Mouse (Mus musculus): ENCODE results near the gene Actg2. TPM values are rescaled to one million over a fixed set of nuclear protein-coding genes. Genes with fewer than 3 reads are reported as not detected.

The Actg2 gene
- total and polyA plus RNA-seq, 2 experiments from 2014 or later = 1.6 to 2.0 TPM

DNA sequence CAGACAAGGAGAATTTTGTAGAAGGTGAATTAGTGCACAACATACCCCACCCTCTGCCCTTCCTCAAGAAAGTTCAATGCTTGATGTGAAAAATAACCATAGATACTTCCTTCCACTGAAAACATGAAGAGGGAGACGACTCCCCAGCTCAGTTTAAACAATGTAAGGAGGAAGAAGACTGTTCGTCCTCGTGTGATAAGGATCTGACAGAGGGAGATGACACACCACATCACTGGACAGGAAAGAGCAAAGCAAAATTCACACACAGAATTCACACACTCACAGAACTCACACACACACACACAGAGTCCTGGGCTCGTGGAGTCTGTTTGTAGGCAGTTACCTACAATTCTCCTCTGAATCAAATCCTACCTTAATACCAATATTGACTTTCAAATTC is 45.4 kb downstream of the Actg2 start:
- Histone ChIP-seq H3K36me3 (ENCODE audit: insufficient read depth, low read length) (peaks cover 44% of the 10 kb centered on the region), H3K27me3 (ENCODE audit: insufficient read depth, low read length) (no peaks in the 10 kb centered on the region), H3K4me3 (ENCODE audit: low read depth, low read length) (no peak overlapping the region), H3K9me3 (ENCODE audit: low read length) (no peaks in the 10 kb centered on the region), H3K4me1 (ENCODE audit: insufficient read depth, low read length) (no peaks in the 10 kb centered on the region), H3K27ac (ENCODE audit: low read depth, low read length) (no peak overlapping the region), H3K4me2 (ENCODE audit: low read depth, low read length, poor library complexity, severe bottlenecking) (no peak overlapping the region), H3K9ac (replicated peaks; ENCODE audit: low read length, poor library complexity, severe bottlenecking) (no peak overlapping the region)
- no peak for TF ChIP-seq CTCF (IDR thresholded peaks at IDR 0.05)
- 87% methylated on average over 4 of the region's 4 CpGs for WGBS
- DNase-seq (ENCODE audit: low spot score) (no peak), ATAC-seq (ENCODE audit: low FRiP score) (no peak)

DNA sequence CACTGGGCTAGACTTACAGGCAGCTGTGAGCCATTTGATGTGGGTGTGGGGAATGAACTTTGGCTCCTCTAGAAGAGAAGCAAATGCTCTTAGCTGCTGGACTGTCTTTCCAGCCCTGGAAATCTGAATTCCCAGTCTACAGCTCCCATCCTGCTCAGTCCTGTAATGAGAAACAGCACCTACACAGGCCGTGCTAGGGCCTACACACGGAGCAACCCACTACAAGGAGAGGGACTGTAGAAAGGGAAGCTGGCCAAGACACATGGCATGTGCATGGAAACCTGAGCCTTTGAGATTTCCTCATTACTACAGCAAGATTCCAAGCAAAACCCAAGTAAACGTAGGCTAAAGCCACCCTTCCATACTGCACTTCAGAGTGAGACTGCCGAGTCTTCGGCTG is 47.9 kb downstream of the Actg2 start:
- TF ChIP-seq CTCF (IDR thresholded peaks at IDR 0.05) = no peak
- H3K36me3 ChIP-seq (ENCODE audit: insufficient read depth, low read length) = peaks cover 48% of the 10 kb centered on the region
- ATAC-seq (ENCODE audit: low FRiP score) (no peak), DNase-seq (ENCODE audit: low spot score) (no peak)
- 88% methylated on average over 5 of the region's 5 CpGs for WGBS
- no peak overlapping the region for H3K4me3 ChIP-seq (ENCODE audit: low read depth, low read length)
- no peaks in the 10 kb centered on the region for H3K4me1 ChIP-seq (ENCODE audit: insufficient read depth, low read length)
- H3K4me2 ChIP-seq (ENCODE audit: low read depth, low read length, poor library complexity, severe bottlenecking) = no peak overlapping the region
- no peaks in the 10 kb centered on the region for H3K9me3 ChIP-seq (ENCODE audit: low read length)
- no peaks in the 10 kb centered on the region for H3K27me3 ChIP-seq (ENCODE audit: insufficient read depth, low read length)
- H3K9ac ChIP-seq (replicated peaks; ENCODE audit: low read length, poor library complexity, severe bottlenecking) = no peak overlapping the region
- no peak overlapping the region for H3K27ac ChIP-seq (ENCODE audit: low read depth, low read length)

DNA sequence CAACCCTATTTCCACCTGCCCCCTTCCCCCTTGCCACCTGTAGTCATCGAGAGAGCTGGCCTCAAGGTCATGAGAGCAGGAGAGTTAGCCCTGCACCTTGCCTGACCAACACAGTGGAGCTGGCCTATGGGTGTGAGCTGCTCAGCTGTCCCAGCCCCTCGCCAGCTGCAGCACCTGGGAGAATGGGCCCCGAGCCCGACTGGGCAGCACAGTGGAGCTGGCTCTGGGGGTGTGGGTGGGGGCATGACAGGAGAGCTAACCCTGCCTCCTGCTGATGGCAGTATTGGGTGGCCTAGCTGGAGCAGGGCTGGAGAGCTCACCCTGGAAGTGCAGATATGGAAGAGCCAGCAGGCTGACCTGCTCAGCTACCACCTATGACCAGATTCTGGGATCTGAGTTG is 48.8 kb downstream of the Actg2 start:
- no peaks in the 10 kb centered on the region for H3K27me3 ChIP-seq (ENCODE audit: insufficient read depth, low read length)

DNA sequence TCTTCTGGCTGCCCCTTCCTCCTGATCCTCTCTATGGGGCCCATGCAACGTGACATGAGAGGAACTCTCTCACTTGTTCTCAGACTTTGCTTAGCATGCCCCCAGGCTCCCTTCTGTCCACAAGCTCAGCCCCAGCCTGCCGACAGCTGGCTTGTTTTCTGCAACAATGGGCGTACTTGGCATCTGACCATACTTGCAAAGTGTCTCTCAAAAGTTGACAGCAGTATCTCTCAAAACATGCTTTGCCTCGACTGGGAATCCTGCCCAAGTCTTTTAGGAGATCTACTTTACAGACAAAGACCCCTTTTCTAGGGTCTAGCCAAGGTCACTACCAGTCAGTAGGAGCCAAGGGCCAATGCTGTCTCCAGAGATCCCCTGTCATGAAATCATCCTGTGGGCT is 50.2 kb downstream of the Actg2 start:
- H3K4me2 ChIP-seq (ENCODE audit: low read depth, low read length, poor library complexity, severe bottlenecking) = no peak overlapping the region
- no peaks in the 10 kb centered on the region for H3K9me3 ChIP-seq (ENCODE audit: low read length)
- TF ChIP-seq CTCF (IDR thresholded peaks at IDR 0.05) = no peak
- DNase-seq (ENCODE audit: low spot score) = peak; percentile 64
- ATAC-seq (ENCODE audit: low FRiP score) = no peak
- no peak overlapping the region for H3K9ac ChIP-seq (replicated peaks; ENCODE audit: low read length, poor library complexity, severe bottlenecking)
- no peaks in the 10 kb centered on the region for H3K4me1 ChIP-seq (ENCODE audit: insufficient read depth, low read length)
- peaks cover 53% of the 10 kb centered on the region for H3K36me3 ChIP-seq (ENCODE audit: insufficient read depth, low read length)
- no peaks in the 10 kb centered on the region for H3K27me3 ChIP-seq (ENCODE audit: insufficient read depth, low read length)
- 59% methylated on average over 4 of the region's 4 CpGs for WGBS
- H3K27ac ChIP-seq (ENCODE audit: low read depth, low read length) = no peak overlapping the region
- H3K4me3 ChIP-seq (ENCODE audit: low read depth, low read length) = no peak overlapping the region

More for the DNA sequence above, 48.8 kb downstream of the Actg2 start:
- 80% methylated on average over 4 of the region's 4 CpGs for WGBS
- no peak for TF ChIP-seq CTCF (IDR thresholded peaks at IDR 0.05)
- no peak overlapping the region for H3K27ac ChIP-seq (ENCODE audit: low read depth, low read length)
- H3K4me1 ChIP-seq (ENCODE audit: insufficient read depth, low read length) = no peaks in the 10 kb centered on the region
- H3K4me3 ChIP-seq (ENCODE audit: low read depth, low read length) = no peak overlapping the region
- H3K9ac ChIP-seq (replicated peaks; ENCODE audit: low read length, poor library complexity, severe bottlenecking) = peak overlapping the region; percentile 10; the same call in 1 of the 2 replicates
- ATAC-seq (ENCODE audit: low FRiP score) (no peak), DNase-seq (ENCODE audit: low spot score) (no peak)
- H3K36me3 ChIP-seq (ENCODE audit: insufficient read depth, low read length) = peaks cover 46% of the 10 kb centered on the region
- H3K4me2 ChIP-seq (ENCODE audit: low read depth, low read length, poor library complexity, severe bottlenecking) = no peak overlapping the region
- H3K9me3 ChIP-seq (ENCODE audit: low read length) = no peaks in the 10 kb centered on the region

DNA sequence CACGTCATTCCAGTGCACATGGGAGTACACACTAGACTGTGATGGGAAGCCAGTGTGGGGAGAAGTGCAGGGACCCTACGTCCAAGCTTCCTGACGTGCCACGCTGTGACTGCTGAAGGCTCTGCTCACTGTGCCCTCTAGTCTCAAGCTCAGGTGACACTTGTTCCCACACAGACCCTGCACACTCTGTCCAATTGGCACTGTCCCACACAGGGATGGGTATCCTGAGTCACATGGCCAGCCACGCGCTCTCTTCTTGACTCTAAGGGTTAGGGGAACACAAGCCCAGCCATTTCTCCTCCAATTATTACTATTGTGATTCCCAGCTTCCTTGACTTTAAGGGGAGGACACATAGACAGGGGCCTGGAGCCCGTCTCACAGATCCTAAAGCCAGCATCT is 52.3 kb downstream of the Actg2 start:
- Histone ChIP-seq H3K9me3 (ENCODE audit: low read length) (no peaks in the 10 kb centered on the region), H3K4me3 (ENCODE audit: low read depth, low read length) (no peak overlapping the region), H3K4me1 (ENCODE audit: insufficient read depth, low read length) (no peaks in the 10 kb centered on the region), H3K9ac (replicated peaks; ENCODE audit: low read length, poor library complexity, severe bottlenecking) (no peak overlapping the region), H3K36me3 (ENCODE audit: insufficient read depth, low read length) (peaks cover 50% of the 10 kb centered on the region), H3K4me2 (ENCODE audit: low read depth, low read length, poor library complexity, severe bottlenecking) (no peak overlapping the region), H3K27ac (ENCODE audit: low read depth, low read length) (no peak overlapping the region), H3K27me3 (ENCODE audit: insufficient read depth, low read length) (no peaks in the 10 kb centered on the region)
- WGBS = 93% methylated on average over 7 of the region's 7 CpGs
- ATAC-seq (ENCODE audit: low FRiP score) (no peak), DNase-seq (ENCODE audit: low spot score) (no peak)
- no peak for TF ChIP-seq CTCF (IDR thresholded peaks at IDR 0.05)

DNA sequence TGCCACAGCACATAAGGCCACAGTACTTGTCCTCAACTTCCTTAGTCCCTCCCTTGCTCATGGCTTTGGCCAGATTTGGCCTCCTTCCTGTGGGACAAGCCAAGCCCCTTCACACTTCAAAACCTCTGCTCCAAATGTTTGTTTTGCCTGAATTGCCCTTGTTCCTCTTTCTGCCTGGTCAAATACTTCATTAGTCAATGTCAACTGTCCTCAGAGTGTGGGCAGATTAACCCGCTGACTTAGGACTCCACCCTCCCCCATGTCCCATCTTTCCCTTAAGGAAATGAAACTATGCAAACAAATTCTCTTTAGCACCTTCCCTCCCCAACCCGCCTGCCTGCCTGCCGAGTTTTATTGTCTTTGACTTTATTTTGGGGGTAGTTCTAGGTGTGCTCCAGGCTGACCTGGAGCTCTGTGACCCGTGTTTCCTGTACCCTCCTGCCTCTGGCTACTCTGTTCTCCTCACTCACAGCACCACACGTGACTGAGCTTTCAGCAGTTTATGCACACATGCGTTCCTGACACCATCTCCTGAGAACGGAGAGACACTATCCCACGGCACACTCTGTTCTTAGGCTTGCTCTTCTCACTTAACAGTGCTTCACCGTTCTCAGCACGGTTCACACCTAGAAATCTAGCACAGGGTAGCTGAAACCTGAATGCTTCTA is 53.5 kb downstream of the Actg2 start:
- H3K9ac ChIP-seq (replicated peaks; ENCODE audit: low read length, poor library complexity, severe bottlenecking) = no peak overlapping the region
- no peak overlapping the region for H3K4me2 ChIP-seq (ENCODE audit: low read depth, low read length, poor library complexity, severe bottlenecking)
- H3K4me1 ChIP-seq (ENCODE audit: insufficient read depth, low read length) = no peaks in the 10 kb centered on the region
- 86% methylated on average over 10 of the region's 10 CpGs for WGBS
- peaks cover 44% of the 10 kb centered on the region for H3K36me3 ChIP-seq (ENCODE audit: insufficient read depth, low read length)
- no peak for DNase-seq (ENCODE audit: low spot score)
- no peaks in the 10 kb centered on the region for H3K27me3 ChIP-seq (ENCODE audit: insufficient read depth, low read length)
- no peaks in the 10 kb centered on the region for H3K9me3 ChIP-seq (ENCODE audit: low read length)
- no peak for TF ChIP-seq CTCF (IDR thresholded peaks at IDR 0.05)
- no peak overlapping the region for H3K27ac ChIP-seq (ENCODE audit: low read depth, low read length)
- ATAC-seq (ENCODE audit: low FRiP score) = no peak
- no peak overlapping the region for H3K4me3 ChIP-seq (ENCODE audit: low read depth, low read length)

Data from midbrain, postnatal 0 days (tissue).